Mouse (Mus musculus): ENCODE measurements around the gene Plppr5.

The Plppr5 gene

GRCm38 (mm10) chr3:117696350-117696749 lies 121.7 kb downstream of the Plppr5 start:
- no peak for DNase-seq (ENCODE audit: low spot score in 2 of 2)

DNA sequence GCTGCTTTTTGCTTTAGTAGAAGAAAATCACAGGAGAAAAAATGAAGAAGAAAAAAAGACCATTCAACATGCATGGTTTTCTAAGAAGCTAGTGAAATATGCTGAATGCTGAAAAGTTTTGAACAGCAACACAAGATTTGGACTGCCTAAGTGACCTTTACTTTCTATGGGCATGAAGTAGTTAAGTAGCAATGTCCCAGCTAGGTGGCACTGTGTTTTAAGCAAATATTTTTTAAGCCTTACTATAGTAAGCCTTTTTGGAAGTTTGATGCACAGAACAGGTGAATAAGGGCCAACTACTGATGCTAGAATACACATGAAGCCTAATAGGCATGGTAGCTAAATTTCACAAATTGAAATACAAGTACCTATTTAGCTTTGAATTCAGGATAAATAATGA lies 134.2 kb downstream of the Plppr5 start:
- DNase-seq (ENCODE audit: low spot score in 2 of 2) = no peak

- DNase-seq (ENCODE audit: low spot score in 2 of 2) = no peak
Measured at GRCm38 (mm10) chr3:117716534-117717280, 142.1 kb downstream of the Plppr5 start.

DNA sequence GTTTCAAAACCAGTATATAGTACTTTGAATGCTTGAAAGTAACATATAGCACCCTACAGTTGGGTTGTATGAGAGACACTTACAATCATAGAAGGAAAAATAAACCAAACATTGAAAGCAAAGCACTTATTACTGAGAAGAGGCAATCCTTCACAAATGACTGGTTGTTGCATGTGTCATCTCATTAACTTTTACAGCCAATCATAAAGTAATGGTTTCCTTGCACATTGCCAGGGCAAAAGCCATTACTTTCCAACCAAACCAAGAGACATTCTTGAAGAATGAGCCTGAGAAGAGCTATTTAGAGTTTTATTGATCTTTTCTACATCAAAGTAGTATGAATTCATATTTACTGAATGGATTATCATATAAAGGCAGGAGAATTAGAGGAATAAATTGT lies 148.8 kb downstream of the Plppr5 start:
- no peak for DNase-seq (ENCODE audit: low spot score in 2 of 2)

GRCm38 (mm10) chr3:117724521-117724920 lies 149.9 kb downstream of the Plppr5 start:
- DNase-seq (ENCODE audit: low spot score in 2 of 2) = no peak

GRCm38 (mm10) chr3:117725501-117725900 lies 150.9 kb downstream of the Plppr5 start:
- DNase-seq (ENCODE audit: low spot score in 2 of 2) = no peak

DNA sequence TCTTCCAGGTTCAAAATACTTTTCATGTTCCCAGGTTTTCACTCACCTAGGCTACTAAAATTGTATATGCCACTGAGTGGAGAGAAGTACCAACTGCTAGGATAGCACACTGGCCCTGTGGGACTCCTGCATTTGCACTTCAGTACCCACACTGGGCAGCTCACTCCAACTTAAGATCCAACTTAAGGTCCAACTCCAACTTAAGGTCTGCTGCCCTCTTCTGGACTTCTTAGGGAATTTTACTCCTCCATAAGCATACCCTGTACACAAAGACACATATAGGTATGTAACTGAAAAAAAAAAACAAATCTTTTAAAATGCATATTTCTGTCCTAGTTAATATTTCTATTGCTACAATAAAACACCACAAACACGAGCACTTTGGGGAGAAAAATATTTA lies 153.5 kb downstream of the Plppr5 start:
- no peak for DNase-seq (ENCODE audit: low spot score in 2 of 2)

DNA sequence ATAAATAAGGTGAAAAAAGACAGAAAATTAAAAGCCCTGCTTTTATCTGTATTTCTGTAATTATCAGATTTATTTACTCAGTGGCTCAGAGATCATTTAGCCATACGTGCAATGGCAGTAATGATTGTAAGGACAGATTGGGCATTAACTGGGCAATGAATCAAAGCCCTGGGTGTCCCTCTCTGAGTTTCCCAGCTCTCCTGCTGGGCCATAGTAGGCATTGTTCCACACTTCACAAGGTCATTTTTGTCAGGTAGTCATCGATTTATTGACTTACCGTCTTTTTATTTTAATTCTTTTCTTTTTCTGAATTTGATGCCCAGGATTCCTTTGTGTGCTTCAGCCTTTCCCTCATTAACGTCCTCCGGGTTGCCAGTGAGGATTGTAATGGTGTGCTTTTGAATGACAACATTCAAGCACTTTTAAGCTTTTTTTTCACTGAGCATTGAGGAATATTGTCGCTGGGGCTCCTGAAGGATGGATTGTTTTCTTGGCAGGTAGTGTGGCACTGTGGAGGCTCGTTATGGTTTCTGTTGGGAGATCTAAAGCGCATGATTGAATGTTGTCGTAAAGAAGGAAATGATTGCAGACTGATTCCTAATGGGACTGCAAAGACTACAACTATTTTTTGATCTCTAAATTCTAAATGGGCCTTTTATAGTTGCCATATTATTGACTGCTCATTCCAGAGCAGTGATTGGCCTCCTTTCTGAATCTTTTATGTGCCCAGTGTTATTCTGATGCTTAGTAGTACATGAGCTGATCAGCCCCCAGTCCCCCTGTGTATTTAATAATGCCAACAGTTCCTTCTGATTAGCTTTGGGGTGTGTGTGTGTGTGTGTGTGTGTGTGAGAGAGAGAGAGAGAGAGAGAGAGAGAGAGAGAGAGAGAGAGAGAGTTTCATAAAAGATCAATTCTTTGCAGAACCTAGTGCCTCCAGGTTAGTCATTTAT lies 154.8 kb downstream of the Plppr5 start:
- DNase-seq (ENCODE audit: low spot score in 2 of 2) = no peak

DNA sequence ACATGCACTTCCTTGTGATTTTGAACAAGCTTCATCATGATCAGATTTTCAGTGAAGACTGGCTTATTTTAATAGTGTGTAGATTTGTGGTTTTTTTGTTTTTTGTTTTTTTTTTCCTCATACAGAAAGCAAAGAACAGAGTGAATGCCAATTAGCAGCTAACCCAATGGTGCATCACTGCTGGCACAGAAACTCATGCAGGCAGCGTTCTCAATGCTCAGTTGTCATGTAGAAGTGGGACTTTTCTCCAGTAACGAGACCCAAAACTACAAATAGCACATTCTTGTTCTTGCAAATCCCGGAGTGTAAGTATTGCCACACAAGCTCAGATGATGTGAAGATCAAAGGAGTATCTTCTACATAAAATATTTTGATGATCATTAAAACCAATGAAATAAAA lies 156.9 kb downstream of the Plppr5 start:
- no peak for DNase-seq (ENCODE audit: low spot score in 2 of 2)

- no peak for DNase-seq (ENCODE audit: low spot score in 2 of 2)
Measured at GRCm38 (mm10) chr3:117732661-117733060, 158.0 kb downstream of the Plppr5 start.

Measured in spleen, postnatal 36 days (tissue).